Mouse (Mus musculus) MEL (cell line): Measurements from ENCODE around the gene Ppm1e. TPM values are rescaled to one million over a fixed set of nuclear protein-coding genes. Genes with fewer than 3 reads are reported as not detected.

Experiments used
- DNase-seq: peaks from one replicate; pipeline ENCODE4 v3.0.0; 2011; ENCODE audit warnings: low read depth, low spot score
- H3K27ac ChIP-seq: 2 replicates; pipeline ENCODE4 v1.5.1; 2012; ENCODE audit warnings: low read depth, mild to moderate bottlenecking, control low read depth, low read length, moderate library complexity; ENCODE audit not compliant: control insufficient read depth
- H3K27me3 ChIP-seq, 2 experiments: fragments of 150-350 bp in 1 of 2; sonication (generic) in 1 of 2; 2 replicates each; pipeline ENCODE4 v1.6.1; 2012; ENCODE audit warnings: low read length in 2 of 2, mild to moderate bottlenecking in 2 of 2, improper control_type of control experiment in 1 of 2, moderate library complexity in 1 of 2; ENCODE audit not compliant: insufficient read depth in 2 of 2, control insufficient read depth in 1 of 2
- H3K36me3 ChIP-seq, 2 experiments: 2 replicates each; pipeline ENCODE4 v1.6.1; 2012 to 2014; ENCODE audit warnings: low read length in 2 of 2, improper control_type of control experiment in 1 of 2, inconsistent platforms in 1 of 2, mild to moderate bottlenecking in 1 of 2; ENCODE audit not compliant: insufficient read depth in 2 of 2, control insufficient read depth in 1 of 2
- H3K4me1 ChIP-seq, 2 experiments: fragments of 150-350 bp in 1 of 2; sonication (generic) in 1 of 2; 2 replicates each; pipeline ENCODE4 v1.6.1; 2012; ENCODE audit warnings: low read length in 2 of 2, improper control_type of control experiment in 1 of 2, mild to moderate bottlenecking in 1 of 2; ENCODE audit not compliant: insufficient read depth in 2 of 2, control insufficient read depth in 1 of 2
- H3K4me3 ChIP-seq, 2 experiments: fragments of 150-350 bp in 1 of 2; sonication (generic) in 1 of 2; 2 replicates each; pipeline ENCODE4 v1.5.1; 2012; ENCODE audit warnings: low read depth in 2 of 2, low read length in 2 of 2, mild to moderate bottlenecking in 2 of 2, moderate library complexity in 2 of 2, control low read depth in 1 of 2, improper control_type of control experiment in 1 of 2; ENCODE audit not compliant: control insufficient read depth in 1 of 2, insufficient read depth in 1 of 2
- H3K79me2 ChIP-seq: 2 replicates; pipeline ENCODE4 v1.6.1; 2012; ENCODE audit warnings: mild to moderate bottlenecking, low read length, moderate library complexity; ENCODE audit not compliant: control insufficient read depth, poor library complexity, insufficient read depth
- H3K9ac ChIP-seq: 2 replicates; pipeline ENCODE4 v1.6.1; 2012; ENCODE audit warnings: low read depth, mild to moderate bottlenecking, control low read depth, low read length, moderate library complexity; ENCODE audit not compliant: control insufficient read depth, poor library complexity, severe bottlenecking
- H3K9me3 ChIP-seq: fragments of 150-350 bp; sonication (generic); replicated peaks from 2 replicates; pipeline ENCODE4 v1.6.1; 2012; ENCODE audit warnings: mild to moderate bottlenecking, low read length, improper control_type of control experiment, moderate library complexity; ENCODE audit not compliant: insufficient read depth
- CTCF ChIP-seq, 3 experiments: IDR thresholded peaks in 2 of 3; conservative IDR thresholded peaks in 1 of 3; 2 replicates each; pipeline ENCODE4 v1.5.1; 2011 to 2012; ENCODE audit warnings: low read length in 3 of 3, low read depth in 2 of 3, mild to moderate bottlenecking in 2 of 3, improper control_type of control experiment in 1 of 3, inconsistent platforms in 1 of 3, mixed read lengths in 1 of 3, moderate library complexity in 1 of 3; ENCODE audit not compliant: control insufficient read depth in 1 of 3, insufficient read depth in 1 of 3, poor library complexity in 1 of 3, severe bottlenecking in 1 of 3
- ELF1 ChIP-seq: IDR thresholded peaks from 2 replicates; pipeline ENCODE4 v1.6.1; 2014; ENCODE audit warnings: low read depth, mild to moderate bottlenecking, inconsistent platforms, low read length, improper control_type of control experiment, moderate library complexity
- GATA1 ChIP-seq: IDR thresholded peaks from 2 replicates; pipeline ENCODE4 v1.6.1; 2011; ENCODE audit warnings: low read depth, low read length, improper control_type of control experiment
- HCFC1 ChIP-seq: IDR thresholded peaks from 2 replicates; pipeline ENCODE4 v1.6.1; 2012; ENCODE audit warnings: low read depth, mild to moderate bottlenecking, inconsistent platforms, low read length, improper control_type of control experiment, moderate library complexity
- JUND ChIP-seq: IDR thresholded peaks from 2 replicates; pipeline ENCODE4 v1.6.1; 2011; ENCODE audit warnings: low read depth, mild to moderate bottlenecking, improper control_type of control experiment, low read length
- KAT2A ChIP-seq: conservative IDR thresholded peaks from 2 replicates; pipeline ENCODE4 v1.6.1; 2012; ENCODE audit warnings: low read depth, low read length, improper control_type of control experiment, inconsistent platforms
- MAZ ChIP-seq: IDR thresholded peaks from 2 replicates; pipeline ENCODE4 v1.6.1; 2012; ENCODE audit warnings: low read depth, mild to moderate bottlenecking, inconsistent platforms, low read length, improper control_type of control experiment
- MEF2A ChIP-seq: IDR thresholded peaks from 2 replicates; pipeline ENCODE4 v1.6.1; 2014; ENCODE audit warnings: low read depth, mild to moderate bottlenecking, inconsistent platforms, low read length, improper control_type of control experiment; ENCODE audit not compliant: poor library complexity, insufficient replicate concordance, severe bottlenecking; ENCODE audit errors: extremely low read depth
- MXI1 ChIP-seq: IDR thresholded peaks from 2 replicates; pipeline ENCODE4 v1.6.1; 2011; ENCODE audit warnings: mild to moderate bottlenecking, low read depth, low read length, improper control_type of control experiment
- NELFE ChIP-seq: IDR thresholded peaks from 2 replicates; pipeline ENCODE4 v1.6.1; 2011; ENCODE audit warnings: low read depth, low read length, improper control_type of control experiment
- NRF1 ChIP-seq: IDR thresholded peaks from 2 replicates; pipeline ENCODE4 v1.6.1; 2014; ENCODE audit warnings: low read depth, mild to moderate bottlenecking, inconsistent platforms, low read length, improper control_type of control experiment, moderate library complexity; ENCODE audit not compliant: poor library complexity, insufficient read depth, severe bottlenecking
- POLR2A ChIP-seq, 2 experiments: IDR thresholded peaks; 2 replicates each; pipeline ENCODE4 v1.6.1; 2011 to 2012; ENCODE audit warnings: low read length in 2 of 2, mild to moderate bottlenecking in 2 of 2, control low read depth in 1 of 2, improper control_type of control experiment in 1 of 2, low read depth in 1 of 2, moderate library complexity in 1 of 2; ENCODE audit not compliant: control insufficient read depth in 1 of 2, insufficient read depth in 1 of 2, poor library complexity in 1 of 2
- POLR2AphosphoS2 ChIP-seq: IDR thresholded peaks from 2 replicates; pipeline ENCODE4 v1.6.1; 2011; ENCODE audit warnings: low read length, improper control_type of control experiment
- RCOR1 ChIP-seq: IDR thresholded peaks from 2 replicates; pipeline ENCODE4 v1.6.1; 2012; ENCODE audit warnings: low read depth, mild to moderate bottlenecking, inconsistent platforms, low read length, improper control_type of control experiment
- SMC3 ChIP-seq: IDR thresholded peaks from 2 replicates; pipeline ENCODE4 v1.6.1; 2011; ENCODE audit warnings: low read depth, low read length, improper control_type of control experiment
- TAL1 ChIP-seq: IDR thresholded peaks from 2 replicates; pipeline ENCODE4 v1.6.1; 2012; ENCODE audit warnings: mild to moderate bottlenecking, inconsistent platforms, low read length, moderate library complexity, mixed read lengths
- TCF12 ChIP-seq: IDR thresholded peaks from 2 replicates; pipeline ENCODE4 v1.6.1; 2014; ENCODE audit warnings: low read depth, mild to moderate bottlenecking, inconsistent platforms, low read length, improper control_type of control experiment, moderate library complexity
- USF1 ChIP-seq: IDR thresholded peaks from 2 replicates; pipeline ENCODE4 v1.6.1; 2014; ENCODE audit warnings: low read depth, mild to moderate bottlenecking, inconsistent platforms, low read length, improper control_type of control experiment, moderate library complexity
- ZKSCAN1 ChIP-seq: IDR thresholded peaks from 2 replicates; pipeline ENCODE4 v1.6.1; 2012; ENCODE audit warnings: low read depth, mild to moderate bottlenecking, inconsistent platforms, low read length, improper control_type of control experiment, moderate library complexity
- ZMIZ1 ChIP-seq: IDR thresholded peaks from 2 replicates; pipeline ENCODE4 v1.6.1; 2012; ENCODE audit warnings: low read depth, mild to moderate bottlenecking, inconsistent platforms, low read length, improper control_type of control experiment, moderate library complexity
- polyA plus RNA-seq, 2 experiments: library from polyadenylated mRNA; stranded (reverse) in 1 of 2; unstranded in 1 of 2; fragments of >175 nt in 1 of 2; fragments of >200 nt in 1 of 2; gene quantifications; 2 replicates each; pipeline versions ENCODE4 v1.2.1 to v1.2.4; 2012; ENCODE audit warnings: low replicate concordance in 2 of 2, low read depth in 1 of 2; ENCODE audit not compliant: insufficient read length in 2 of 2, insufficient read depth in 1 of 2, missing spikeins in 1 of 2
- total RNA-seq: library from RNA; depleted of rRNA; stranded (reverse); fragments of 300-350 nt; gene quantifications from 2 replicates; pipeline ENCODE4 v1.2.3, GENCODE M21; 2012

Gene Ppm1e
- total and polyA plus RNA-seq, 3 experiments, result 1.3 to 2.8 TPM; not detected in 1

DNA sequence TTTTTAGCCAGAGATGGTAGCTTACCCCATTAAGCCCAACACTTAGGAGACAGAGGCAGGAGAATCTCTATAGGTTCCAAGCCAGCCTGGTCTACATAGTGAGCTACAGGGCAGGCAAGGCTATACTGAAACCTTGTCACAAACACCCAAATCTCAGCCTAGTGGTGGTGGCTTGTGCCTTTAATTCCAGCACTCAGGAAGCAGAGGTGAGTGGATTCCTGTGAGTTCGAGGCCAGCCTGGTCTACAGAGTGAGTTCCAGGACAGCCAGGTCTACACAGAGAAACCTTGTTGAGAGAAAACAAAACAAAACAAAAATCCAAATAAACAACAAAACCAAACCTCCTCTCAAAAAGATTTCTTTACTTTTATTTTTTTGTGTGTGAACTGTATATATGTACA, 4.0 kb downstream of the Ppm1e start:
- TF ChIP-seq TAL1 (no peak), POLR2A (IDR thresholded peaks at IDR 0.05; ENCODE audit: control insufficient read depth in 1 of 2, insufficient read depth in 1 of 2, low read depth in 1 of 2, low read length in 2 of 2, poor library complexity in 1 of 2) (no peak), CTCF (IDR thresholded peaks at IDR 0.05 in 2 of 3, conservative IDR thresholded peaks at IDR 0.05 in 1 of 3; ENCODE audit: control insufficient read depth in 1 of 3, insufficient read depth in 1 of 3, low read depth in 2 of 3, low read length in 3 of 3, poor library complexity in 1 of 3, severe bottlenecking in 1 of 3) (no peak), POLR2AphosphoS2 (no peak), MAZ (no peak), MEF2A (no peak), GATA1 (no peak), NELFE (no peak), KAT2A (no peak), MXI1 (no peak), RCOR1 (no peak)
- TF ChIP-seq, all 39 proteins: peak for 0

GRCm38 (mm10) chr11:87353646-87354170, 5.1 kb downstream of the Ppm1e start:
- Histone ChIP-seq H3K9me3 (no peaks in the 10 kb centered on the region), H3K36me3 (peaks cover 0 to 7% of the 10 kb centered on the region in 2 experiments; a peak in 2 of 4 replicates), H3K79me2 (peaks cover 5% of the 10 kb centered on the region; the same call in 1 of the 2 replicates), H3K4me3 (no peak overlapping the region), H3K4me1 (peaks cover 0 to 2% of the 10 kb centered on the region in 2 experiments; a peak in 2 of 4 replicates), H3K27me3 (no peaks in the 10 kb centered on the region), H3K27ac (no peak overlapping the region), H3K9ac (no peak overlapping the region)
- no peak for DNase-seq
- TF ChIP-seq MEF2A (no peak), HCFC1 (no peak), JUND (no peak), ZMIZ1 (no peak), TCF12 (no peak), USF1 (no peak), NRF1 (no peak), SMC3 (no peak), ELF1 (no peak), ZKSCAN1 (no peak)

More for the DNA sequence above, 4.0 kb downstream of the Ppm1e start:
- no peak for DNase-seq
- Histone ChIP-seq H3K79me2 (peaks cover 5% of the 10 kb centered on the region; the same call in 1 of the 2 replicates), H3K9me3 (no peaks in the 10 kb centered on the region), H3K4me3 (no peak overlapping the region), H3K9ac (no peak overlapping the region), H3K4me1 (peaks cover 2% of the 10 kb centered on the region in 2 experiments; a peak in 2 of 4 replicates), H3K27ac (no peak overlapping the region), H3K36me3 (peaks cover 0 to 13% of the 10 kb centered on the region in 2 experiments; a peak in 2 of 4 replicates), H3K27me3 (no peaks in the 10 kb centered on the region)
